Comparison of ENCODE assay signal across 23 mouse cellular contexts in genomic region chr13:32896931-32897330, GRCm38 (mm10). TPM values are rescaled to one million over a fixed set of nuclear protein-coding genes. Genes with fewer than 3 reads are reported as not detected.
"Had no signal": no experiment of that assay in that cellular context is flagged by ENCODE, and none has a peak within 500 bp of the region (broad histone marks: within the 10 kb centered on the region; RNA-seq: fewer than 3 reads in every experiment).

No protein-coding gene starts in this region.

- H3K9ac ChIP-seq: limb, embryonic 13.5 days; liver, embryonic 15.5 days; lung, embryonic 15.5 days had no signal

- H3K27ac ChIP-seq: limb, embryonic 13.5 days; liver, embryonic 15.5 days; lung, embryonic 15.5 days; midbrain, embryonic 10.5 days had no signal

- DNase-seq: kidney, adult 9 months; kidney, postnatal 14 days; kidney, postnatal 4 days; left cerebral cortex, postnatal 4 days; lung, adult 18-20 months; lung, postnatal 10 days; lung, postnatal 36 days; midbrain, embryonic 14.5 days; thymus, adult 2 months; thymus, postnatal 14 days; thymus, postnatal 4 days had no signal

- H3K4me2 ChIP-seq: limb, embryonic 13.5 days; liver, embryonic 11.5 days; liver, embryonic 15.5 days; lung, embryonic 15.5 days had no signal

- H3K4me3 ChIP-seq: limb, embryonic 13.5 days; liver, embryonic 15.5 days; lung, embryonic 15.5 days; megakaryocyte, embryonic 14.5 days; midbrain, embryonic 10.5 days had no signal

- H3K36me3 ChIP-seq: limb, embryonic 13.5 days; liver, embryonic 15.5 days; lung, embryonic 15.5 days; midbrain, embryonic 10.5 days had no signal

- H3K9me3 ChIP-seq: limb, embryonic 13.5 days; liver, embryonic 15.5 days; lung, embryonic 15.5 days; megakaryocyte, embryonic 14.5 days; midbrain, embryonic 10.5 days had no signal

- H3K27me3 ChIP-seq: limb, embryonic 13.5 days; liver, embryonic 15.5 days; lung, embryonic 15.5 days had no signal

- H3K4me1 ChIP-seq: limb, embryonic 13.5 days; liver, embryonic 15.5 days; midbrain, embryonic 10.5 days had no signal

RNA-seq across cellular contexts. Expression of gene Serpinb1c, which starts 1.1 kb away (rescaled TPM):
- polyA plus RNA-seq: kidney, embryonic 16.5 days; limb, embryonic 13.5 days; liver, embryonic 15.5 days; lung, embryonic 15.5 days; midbrain, embryonic 10.5 days; midbrain, embryonic 14.5 days; midbrain, postnatal 0 days; neural tube, embryonic 11.5 days; small intestine, adult 2 months; spleen, adult 2 months; stomach, embryonic 16.5 days; thymus, adult 2 months had no signal
